Mouse (Mus musculus): Measurements from ENCODE around the gene Celsr1. TPM values are rescaled to one million over a fixed set of nuclear protein-coding genes. Genes with fewer than 3 reads are reported as not detected.

The Celsr1 gene
- polyA plus RNA-seq, 1 experiment from 2014 or later, result 2.0 TPM

GRCm38 (mm10) chr15:86053890-86054536, 20.4 kb upstream of the Celsr1 start:
- no peaks in the 10 kb centered on the region for H3K27me3 ChIP-seq (ENCODE audit: control insufficient read depth, insufficient read depth, low read length)
- no peak overlapping the region for H3K9ac ChIP-seq (ENCODE audit: low read length)
- no peak overlapping the region for H3K4me3 ChIP-seq (ENCODE audit: low read depth, low read length)
- no peaks in the 10 kb centered on the region; the same call in 1 of the 2 replicates for H3K36me3 ChIP-seq (ENCODE audit: control insufficient read depth, insufficient read depth, low read length)
- peak; percentile 91 for TF ChIP-seq CTCF (IDR thresholded peaks at IDR 0.05; ENCODE audit: low read depth)
- no peak for TF ChIP-seq EP300 (optimal IDR thresholded peaks at IDR 0.05)
- H3K4me1 ChIP-seq (replicated peaks; ENCODE audit: control insufficient read depth, insufficient read depth), result peaks cover 4% of the 10 kb centered on the region; the same call in 1 of the 2 replicates
- ATAC-seq (ENCODE audit: low FRiP score, low TSS enrichment) (no peak; the same call in 1 of the 2 replicates), DNase-seq (ENCODE audit: low spot score) (peak; percentile 78)
- 26% methylated on average over 2 of the region's 2 CpGs for WGBS
- no peak overlapping the region for H3K27ac ChIP-seq (replicated peaks)
- no peaks in the 10 kb centered on the region for H3K9me3 ChIP-seq (ENCODE audit: control insufficient read depth, low read length)
- no peak overlapping the region for H3K4me2 ChIP-seq (replicated peaks; ENCODE audit: low read depth)

DNA sequence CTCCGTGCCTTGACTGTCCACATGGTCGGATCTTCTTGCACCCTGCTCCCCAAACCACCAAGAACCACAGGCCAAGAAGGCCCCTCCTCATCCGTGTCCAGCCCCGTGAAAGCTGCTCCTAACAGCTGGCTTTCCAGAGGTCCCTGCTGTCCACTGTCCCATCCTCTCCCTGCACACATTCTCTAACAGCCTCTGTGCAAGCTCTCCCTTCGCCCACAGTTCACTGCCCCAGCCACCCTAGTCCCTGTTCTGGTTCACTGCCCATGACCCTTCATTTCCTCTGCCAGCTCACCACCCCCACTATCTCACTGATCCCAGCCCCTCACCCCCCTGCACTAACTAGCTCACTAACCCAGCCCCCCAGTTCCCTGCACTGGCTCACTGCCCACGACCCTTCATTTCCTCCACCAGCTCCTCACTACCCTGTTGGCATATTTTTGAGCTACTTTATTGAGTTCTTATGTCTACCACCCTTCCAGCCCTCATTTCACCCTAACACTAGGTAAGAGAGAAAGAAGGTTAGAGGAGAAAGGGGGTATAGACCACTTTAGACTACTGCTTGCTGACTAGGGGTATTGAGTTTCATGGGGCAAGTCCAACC, 18.4 kb upstream of the Celsr1 start:
- TF ChIP-seq CTCF (IDR thresholded peaks at IDR 0.05; ENCODE audit: low read depth) (no peak), EP300 (optimal IDR thresholded peaks at IDR 0.05) (no peak)
- H3K9me3 ChIP-seq (ENCODE audit: control insufficient read depth, low read length), result no peaks in the 10 kb centered on the region
- no peak overlapping the region for H3K27ac ChIP-seq (replicated peaks)
- H3K4me3 ChIP-seq (ENCODE audit: low read depth, low read length), result no peak overlapping the region
- WGBS, result 73% methylated on average over 6 of the region's 6 CpGs
- no peaks in the 10 kb centered on the region for H3K4me1 ChIP-seq (replicated peaks; ENCODE audit: control insufficient read depth, insufficient read depth)
- ATAC-seq (ENCODE audit: low FRiP score, low TSS enrichment), result no peak
- H3K36me3 ChIP-seq (ENCODE audit: control insufficient read depth, insufficient read depth, low read length), result no peaks in the 10 kb centered on the region; the same call in 1 of the 2 replicates
- no peak overlapping the region for H3K4me2 ChIP-seq (replicated peaks; ENCODE audit: low read depth)
- H3K9ac ChIP-seq (ENCODE audit: low read length), result no peak overlapping the region
- H3K27me3 ChIP-seq (ENCODE audit: control insufficient read depth, insufficient read depth, low read length), result no peaks in the 10 kb centered on the region
- DNase-seq (ENCODE audit: low spot score), result no peak

DNA sequence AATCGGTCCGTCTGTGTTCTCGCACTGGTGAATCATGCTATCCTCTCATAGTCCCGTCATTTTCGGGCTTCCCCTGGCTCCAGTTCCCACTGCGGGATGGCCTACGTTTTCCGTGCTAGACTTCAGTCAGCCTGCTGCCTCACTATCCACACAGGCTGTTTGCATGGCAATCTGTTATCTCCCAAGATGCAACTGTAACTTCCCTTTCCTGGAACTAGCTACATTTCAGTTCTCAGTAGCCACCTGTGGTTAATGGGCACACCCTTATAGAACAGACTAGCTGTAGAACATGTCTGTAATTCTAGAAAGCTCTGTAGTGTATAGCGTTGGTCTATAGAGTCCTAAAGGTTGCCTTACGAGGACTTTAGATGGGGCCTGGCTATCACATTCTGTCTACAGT, 17.6 kb upstream of the Celsr1 start:
- Histone ChIP-seq H3K36me3 (ENCODE audit: control insufficient read depth, insufficient read depth, low read length) (no peaks in the 10 kb centered on the region; the same call in 1 of the 2 replicates), H3K9ac (ENCODE audit: low read length) (no peak overlapping the region), H3K9me3 (ENCODE audit: control insufficient read depth, low read length) (no peaks in the 10 kb centered on the region), H3K27ac (replicated peaks) (no peak overlapping the region), H3K27me3 (ENCODE audit: control insufficient read depth, insufficient read depth, low read length) (no peaks in the 10 kb centered on the region), H3K4me3 (ENCODE audit: low read depth, low read length) (no peak overlapping the region), H3K4me2 (replicated peaks; ENCODE audit: low read depth) (no peak overlapping the region), H3K4me1 (replicated peaks; ENCODE audit: control insufficient read depth, insufficient read depth) (no peaks in the 10 kb centered on the region)
- DNase-seq (ENCODE audit: low spot score) (no peak), ATAC-seq (ENCODE audit: low FRiP score, low TSS enrichment) (peak; percentile 22; the same call in 1 of the 2 replicates)
- TF ChIP-seq EP300 (optimal IDR thresholded peaks at IDR 0.05) (no peak), CTCF (IDR thresholded peaks at IDR 0.05; ENCODE audit: low read depth) (no peak)
- WGBS, result 75% methylated on average over 10 of the region's 10 CpGs

DNA sequence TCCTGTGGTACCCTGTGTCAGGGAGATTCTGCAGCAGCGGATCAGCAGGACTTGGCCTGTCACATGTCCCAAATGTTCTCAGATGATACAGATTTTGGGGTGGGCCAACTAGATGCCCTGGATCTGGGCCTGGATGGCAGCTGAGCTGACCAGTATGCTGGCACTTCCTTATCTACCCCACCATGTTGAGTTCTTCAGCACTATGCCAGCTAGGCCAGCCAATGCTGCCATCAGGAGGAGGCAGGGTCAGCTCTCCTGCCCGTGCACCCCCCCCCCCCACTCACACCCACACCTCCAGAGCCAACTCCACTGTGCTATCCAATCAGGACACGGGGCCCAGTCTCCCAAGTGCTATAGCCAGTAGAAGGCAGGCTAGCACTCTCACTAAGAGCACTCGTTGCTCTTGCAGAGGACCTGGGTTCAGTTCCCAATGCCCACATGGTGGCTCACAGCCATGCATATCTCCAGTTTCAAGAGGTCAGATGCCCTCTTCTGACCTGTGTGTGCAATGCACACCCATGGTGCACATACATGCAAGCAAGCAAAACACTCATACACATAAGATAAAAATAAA, 16.7 kb upstream of the Celsr1 start:
- Histone ChIP-seq H3K27ac (replicated peaks) (no peak overlapping the region), H3K4me2 (replicated peaks; ENCODE audit: low read depth) (no peak overlapping the region), H3K9me3 (ENCODE audit: control insufficient read depth, low read length) (no peaks in the 10 kb centered on the region), H3K27me3 (ENCODE audit: control insufficient read depth, insufficient read depth, low read length) (no peaks in the 10 kb centered on the region), H3K36me3 (ENCODE audit: control insufficient read depth, insufficient read depth, low read length) (no peaks in the 10 kb centered on the region; the same call in 1 of the 2 replicates), H3K4me3 (ENCODE audit: low read depth, low read length) (no peak overlapping the region), H3K9ac (ENCODE audit: low read length) (no peak overlapping the region), H3K4me1 (replicated peaks; ENCODE audit: control insufficient read depth, insufficient read depth) (no peaks in the 10 kb centered on the region)
- no peak for DNase-seq (ENCODE audit: low spot score)
- TF ChIP-seq CTCF (IDR thresholded peaks at IDR 0.05; ENCODE audit: low read depth) (no peak), EP300 (optimal IDR thresholded peaks at IDR 0.05) (no peak)
- no peak for ATAC-seq (ENCODE audit: low FRiP score, low TSS enrichment)
- 82% methylated on average over 4 of the region's 4 CpGs for WGBS

DNA sequence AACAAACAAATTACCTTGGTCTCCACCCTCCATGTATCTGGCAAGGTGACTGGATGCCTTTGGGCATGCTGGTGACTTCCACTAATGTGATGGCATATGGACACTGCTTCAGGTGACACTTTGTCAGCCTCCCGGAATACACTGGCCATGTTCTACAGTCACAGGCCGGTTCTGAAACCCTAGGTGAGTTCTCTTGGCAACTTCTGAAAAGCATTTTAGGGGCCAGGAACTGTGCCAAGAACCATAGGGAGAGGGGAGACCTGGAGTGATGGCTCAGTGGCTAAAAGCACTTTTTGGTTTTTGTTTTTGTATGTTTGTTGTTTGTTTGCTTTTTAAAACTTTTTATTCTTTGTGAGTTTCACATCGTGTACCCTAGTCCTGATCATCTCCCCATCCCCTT, 15.9 kb upstream of the Celsr1 start:
- H3K9me3 ChIP-seq (ENCODE audit: control insufficient read depth, low read length), result no peaks in the 10 kb centered on the region
- ATAC-seq (ENCODE audit: low FRiP score, low TSS enrichment), result no peak
- H3K9ac ChIP-seq (ENCODE audit: low read length), result no peak overlapping the region
- H3K4me3 ChIP-seq (ENCODE audit: low read depth, low read length), result no peak overlapping the region
- H3K27ac ChIP-seq (replicated peaks), result no peak overlapping the region
- H3K36me3 ChIP-seq (ENCODE audit: control insufficient read depth, insufficient read depth, low read length), result no peaks in the 10 kb centered on the region; the same call in 1 of the 2 replicates
- TF ChIP-seq CTCF (IDR thresholded peaks at IDR 0.05; ENCODE audit: low read depth) (no peak), EP300 (optimal IDR thresholded peaks at IDR 0.05) (no peak)
- H3K27me3 ChIP-seq (ENCODE audit: control insufficient read depth, insufficient read depth, low read length), result no peaks in the 10 kb centered on the region
- no peak overlapping the region for H3K4me2 ChIP-seq (replicated peaks; ENCODE audit: low read depth)
- 88% methylated on average over 3 of the region's 3 CpGs for WGBS
- no peaks in the 10 kb centered on the region for H3K4me1 ChIP-seq (replicated peaks; ENCODE audit: control insufficient read depth, insufficient read depth)
- no peak for DNase-seq (ENCODE audit: low spot score)

DNA sequence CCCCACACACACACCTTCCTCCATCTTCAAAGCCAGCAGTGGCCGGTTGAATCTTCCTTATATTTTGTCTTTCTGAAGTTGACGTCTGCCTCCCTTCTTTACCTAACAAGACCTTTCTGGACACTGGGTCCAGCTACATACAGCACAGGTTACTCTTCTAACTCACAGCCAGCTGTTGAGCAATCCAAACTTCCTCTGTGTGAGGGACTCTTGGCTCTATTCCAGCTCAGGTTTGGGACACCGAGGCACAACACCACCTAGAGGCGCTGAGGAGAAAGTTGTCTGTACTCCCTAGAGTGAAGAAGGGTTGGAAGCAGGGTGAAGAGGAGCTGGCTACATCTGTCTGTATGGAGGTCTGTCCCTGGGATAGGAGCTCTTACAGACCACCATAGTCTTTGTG, 8.8 kb upstream of the Celsr1 start:
- Histone ChIP-seq H3K27ac (replicated peaks) (no peak overlapping the region), H3K36me3 (ENCODE audit: control insufficient read depth, insufficient read depth, low read length) (no peaks in the 10 kb centered on the region), H3K9me3 (ENCODE audit: control insufficient read depth, low read length) (no peaks in the 10 kb centered on the region), H3K4me2 (replicated peaks; ENCODE audit: low read depth) (no peak overlapping the region), H3K4me3 (ENCODE audit: low read depth, low read length) (no peak overlapping the region), H3K4me1 (replicated peaks; ENCODE audit: control insufficient read depth, insufficient read depth) (no peaks in the 10 kb centered on the region), H3K27me3 (ENCODE audit: control insufficient read depth, insufficient read depth, low read length) (no peaks in the 10 kb centered on the region), H3K9ac (ENCODE audit: low read length) (no peak overlapping the region)
- 17% methylated on average over 4 of the region's 4 CpGs for WGBS
- TF ChIP-seq CTCF (IDR thresholded peaks at IDR 0.05; ENCODE audit: low read depth) (peak; percentile 60), EP300 (optimal IDR thresholded peaks at IDR 0.05) (no peak)
- ATAC-seq (ENCODE audit: low FRiP score, low TSS enrichment), result no peak
- DNase-seq (ENCODE audit: low spot score), result no peak

All from stomach, postnatal 0 days (tissue).